Mouse (Mus musculus) olfactory bulb, adult 2 months (tissue): Measurements from ENCODE around the gene Tmem38a. TPM values are rescaled to one million over a fixed set of nuclear protein-coding genes. Genes with fewer than 3 reads are reported as not detected.
A peak's percentile ranks its signal among the peaks of the same experiment; 100 is the strongest.

ENCODE experiments used
- H3K27ac ChIP-seq: fragments of 200-500 bp; 2 replicates; pipeline ENCODE4 v1.5.1; 2012; ENCODE audit warnings: low read depth, low read length; ENCODE audit not compliant: insufficient read depth
- H3K4me1 ChIP-seq: fragments of 200-500 bp; 2 replicates; pipeline ENCODE4 v1.6.1; 2012; ENCODE audit warnings: low read length; ENCODE audit not compliant: control insufficient read depth, insufficient read depth
- H3K4me3 ChIP-seq: fragments of 200-500 bp; 2 replicates; pipeline ENCODE4 v1.5.1; 2012; ENCODE audit warnings: mild to moderate bottlenecking, low read depth, low read length, moderate library complexity; ENCODE audit not compliant: insufficient read depth
- CTCF ChIP-seq: fragments of 200-500 bp; IDR thresholded peaks from 2 replicates; pipeline ENCODE4 v1.5.1; 2012; ENCODE audit warnings: low read depth, mild to moderate bottlenecking, low read length, moderate library complexity; ENCODE audit not compliant: insufficient read depth
- POLR2A ChIP-seq: fragments of 200-500 bp; IDR thresholded peaks from 2 replicates; pipeline ENCODE4 v1.6.1; 2012; ENCODE audit warnings: mild to moderate bottlenecking, low read depth, low read length, moderate library complexity; ENCODE audit not compliant: insufficient read depth
- WGBS: fragments of 180-500 bp; shearing (Covaris S2); methylation state at CpG from one replicate; pipeline ENCODE4 v1.1.7; 2018; 5-methylcytosine and 5-hydroxymethylcytosine counted together
- polyA plus RNA-seq: library from polyadenylated mRNA; stranded (reverse); fragments of >200 nt; gene quantifications from 2 replicates; pipeline ENCODE4 v1.2.4, GENCODE M21; 2012; ENCODE audit warnings: low replicate concordance; ENCODE audit not compliant: missing spikeins, insufficient read depth, insufficient read length

Tmem38a gene
- polyA plus RNA-seq, 1 experiment = not detected

DNA sequence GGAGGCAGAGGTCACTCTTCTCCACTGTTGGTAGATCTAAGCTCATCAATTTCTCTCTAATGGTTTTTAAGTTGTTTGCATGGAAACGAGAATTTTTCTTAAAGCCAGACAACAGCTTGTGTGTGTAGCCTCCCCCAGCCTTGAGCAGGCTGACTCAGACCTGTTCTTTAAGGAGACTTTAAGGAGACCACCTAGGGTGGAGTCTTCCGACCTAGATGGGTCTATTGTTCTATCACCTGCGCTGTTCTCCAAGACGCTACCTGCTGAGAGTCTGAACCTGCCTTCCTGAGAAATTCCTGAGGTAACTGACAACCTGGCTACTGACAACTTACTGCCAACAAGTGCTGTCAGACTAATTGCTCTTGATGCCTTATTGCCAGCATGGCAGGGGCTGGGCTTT, 16.1 kb upstream of the Tmem38a start:
- Histone ChIP-seq H3K27ac (no peak overlapping the region), H3K4me1 (0 out of 2 replicates have a peak, but pooled peaks cover 3% of the 10 kb centered on the region), H3K4me3 (no peak overlapping the region)
- TF ChIP-seq CTCF = no peak
- no peak for TF ChIP-seq POLR2A
- WGBS = 44% methylated on average over 4 of the region's 4 CpGs

GRCm38 (mm10) chr8:72561111-72561689, 10.7 kb upstream of the Tmem38a start:
- no peak for TF ChIP-seq POLR2A
- no peak for TF ChIP-seq CTCF
- 31% methylated on average over 1 of the region's 1 CpGs for WGBS
- H3K27ac ChIP-seq = no peak overlapping the region

GRCm38 (mm10) chr8:72565970-72566369, 5.9 kb upstream of the Tmem38a start:
- H3K4me3 ChIP-seq = no peak overlapping the region
- WGBS = 81% methylated on average over 2 of the region's 2 CpGs
- no peak for TF ChIP-seq CTCF
- H3K4me1 ChIP-seq = peaks cover 7% of the 10 kb centered on the region
- no peak overlapping the region for H3K27ac ChIP-seq

More at GRCm38 (mm10) chr8:72561111-72561689, 10.7 kb upstream of the Tmem38a start:
- no peak overlapping the region for H3K4me3 ChIP-seq
- 0 out of 2 replicates have a peak, but pooled peaks cover 3% of the 10 kb centered on the region for H3K4me1 ChIP-seq

DNA sequence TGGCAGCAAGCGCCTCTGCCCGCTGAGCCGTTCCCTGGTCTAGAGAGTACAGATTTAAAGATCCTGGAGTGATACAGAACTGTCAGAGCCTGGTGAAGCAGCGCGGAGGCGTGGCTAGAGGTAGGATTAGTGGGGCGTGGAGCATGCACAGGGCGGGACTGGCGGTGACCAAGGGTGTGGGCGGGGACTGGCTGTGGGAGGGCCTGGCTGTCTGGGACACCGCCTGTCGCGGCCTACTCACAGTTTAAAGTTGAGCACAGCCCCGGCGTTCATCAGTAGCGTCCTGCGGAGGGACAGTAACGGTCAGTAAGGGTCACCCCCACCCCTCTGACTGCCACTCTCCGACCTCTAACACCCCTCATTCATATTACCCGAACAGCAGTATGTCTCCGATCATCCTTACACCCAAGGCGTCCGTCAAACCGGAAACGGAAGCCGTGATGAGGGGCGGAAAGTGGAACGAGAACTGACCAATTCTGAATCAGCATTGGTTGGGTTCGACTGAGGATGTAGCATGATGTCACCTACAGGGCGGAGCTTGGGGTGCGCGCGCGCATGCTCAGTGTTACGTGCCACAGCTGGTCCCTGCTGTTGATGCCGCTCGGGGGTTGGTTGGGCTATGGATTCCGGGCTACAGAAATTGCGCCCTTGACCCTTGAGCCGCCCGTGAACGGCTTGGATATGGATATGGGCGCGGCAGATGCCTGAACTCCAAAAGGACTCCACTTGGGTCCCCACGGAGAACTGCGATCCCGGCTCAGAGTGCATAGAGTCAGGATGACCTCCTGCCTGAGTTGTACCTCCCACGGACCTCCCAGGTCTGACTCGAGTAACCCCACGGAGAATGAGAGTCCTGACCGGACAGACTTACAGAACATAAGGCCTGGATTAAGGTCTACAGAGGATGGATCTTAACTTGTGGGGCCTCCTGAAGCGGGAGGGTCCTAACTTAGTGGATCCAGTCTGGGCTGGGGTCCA, 933 bp upstream of the Tmem38a start, which contains the start of gene Smim7:
Gene Smim7 (minus strand): TSS at position 456 of the 978 bp plus-strand sequence.
- peak within 1 kb of the TSS; percentile 82 for H3K27ac ChIP-seq
- peak within 1 kb of the TSS; percentile 79 for H3K4me3 ChIP-seq
- under 1% methylated on average over 52 of the region's 52 CpGs for WGBS
- TF ChIP-seq CTCF (no peak), POLR2A (peak; percentile 60; the same call in 1 of the 2 replicates)
- H3K4me1 ChIP-seq = peaks cover 15% of the 10 kb centered on the region

DNA sequence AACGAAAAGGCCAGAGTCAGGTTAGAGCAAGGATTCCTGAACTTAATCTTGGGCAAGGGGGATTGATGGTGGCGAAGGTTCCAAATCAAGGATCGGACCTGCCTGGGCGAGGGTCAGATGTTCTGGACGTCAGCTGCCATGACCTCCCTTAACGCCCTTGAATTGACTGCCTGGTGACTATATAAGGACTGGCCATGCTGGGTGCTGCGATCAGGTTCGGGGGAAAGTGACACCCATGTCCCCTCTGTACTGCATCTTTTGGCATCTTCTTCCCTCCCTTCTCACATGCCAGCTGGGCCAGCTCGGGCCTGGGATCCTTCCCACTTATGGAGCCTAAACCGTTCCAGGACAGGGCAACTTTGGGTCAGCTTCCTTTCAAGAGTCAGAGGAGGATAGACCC, 652 bp downstream of the Tmem38a start:
- TF ChIP-seq CTCF = no peak
- TF ChIP-seq POLR2A = no peak
- H3K4me1 ChIP-seq = peaks cover 15% of the 10 kb centered on the region
- peak overlapping the region; percentile 79 for H3K4me3 ChIP-seq
- WGBS = 3% methylated on average over 10 of the region's 10 CpGs
- peak overlapping the region; percentile 82; the same call in 1 of the 2 replicates for H3K27ac ChIP-seq

GRCm38 (mm10) chr8:72573450-72573849, 1.6 kb downstream of the Tmem38a start:
- 25% methylated on average over 6 of the region's 6 CpGs for WGBS
- TF ChIP-seq CTCF (no peak), POLR2A (no peak)
- Histone ChIP-seq H3K27ac (no peak overlapping the region), H3K4me3 (0 out of 2 replicates have a peak overlapping the region, but pooled peaks have one; percentile 10), H3K4me1 (peaks cover 15% of the 10 kb centered on the region)

DNA sequence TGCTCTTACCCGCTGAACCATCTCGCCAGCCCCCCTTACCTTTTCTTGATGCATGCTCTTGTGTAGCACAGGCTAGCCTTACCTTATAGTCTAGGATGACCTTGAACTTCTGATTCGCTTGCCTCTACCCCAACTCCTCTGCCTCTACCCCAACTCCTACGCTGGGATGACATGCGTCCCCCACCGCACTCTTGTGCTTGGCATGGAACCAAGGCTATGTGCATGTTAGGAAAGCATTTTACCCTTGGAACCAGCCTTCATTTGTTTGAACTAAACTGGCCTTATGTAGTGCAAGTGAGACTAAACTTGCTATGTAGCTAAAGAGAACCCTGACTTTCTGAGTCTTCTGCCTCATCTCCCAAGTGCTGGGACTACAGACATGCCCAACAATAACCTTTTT, 4.1 kb downstream of the Tmem38a start:
- no peak overlapping the region for H3K27ac ChIP-seq
- H3K4me3 ChIP-seq = no peak overlapping the region
- TF ChIP-seq POLR2A (no peak), CTCF (no peak)
- peaks cover 8% of the 10 kb centered on the region for H3K4me1 ChIP-seq
- WGBS = 91% methylated on average over 6 of the region's 6 CpGs

GRCm38 (mm10) chr8:72577266-72577665, 5.4 kb downstream of the Tmem38a start:
- H3K4me1 ChIP-seq = peaks cover 8% of the 10 kb centered on the region
- no peak overlapping the region for H3K4me3 ChIP-seq
- WGBS = 93% methylated on average over 3 of the region's 3 CpGs
- H3K27ac ChIP-seq = no peak overlapping the region
- TF ChIP-seq CTCF (no peak), POLR2A (no peak)

GRCm38 (mm10) chr8:72577941-72578340, 6.1 kb downstream of the Tmem38a start:
- Histone ChIP-seq H3K27ac (no peak overlapping the region), H3K4me1 (0 out of 2 replicates have a peak, but pooled peaks cover 5% of the 10 kb centered on the region), H3K4me3 (no peak overlapping the region)
- TF ChIP-seq POLR2A = no peak
- TF ChIP-seq CTCF = no peak
- 65% methylated on average over 1 of the region's 1 CpGs for WGBS
